Mouse (Mus musculus) embryonic facial prominence, embryonic 12.5 days (tissue): ENCODE measurements around the gene Tubgcp3. TPM values are rescaled to one million over a fixed set of nuclear protein-coding genes. Genes with fewer than 3 reads are reported as not detected.

ENCODE experiments used
- ATAC-seq: fragments of 200-750 bp; cut with Nextera tagmentation; 2 replicates; pipeline ENCODE4 v1.8.0; 2017; ENCODE audit not compliant: insufficient number of reproducible peaks, insufficient read depth, low FRiP score, low TSS enrichment
- H3K27ac ChIP-seq: fragments of 300-500 bp; sonication (generic); 2 replicates; pipeline ENCODE4 v1.5.1; 2016; ENCODE audit warnings: mild to moderate bottlenecking
- H3K27me3 ChIP-seq: fragments of 300-500 bp; sonication (generic); 2 replicates; pipeline ENCODE4 v1.6.1; 2016; ENCODE audit warnings: mild to moderate bottlenecking, moderate library complexity
- H3K36me3 ChIP-seq: fragments of 300-500 bp; sonication (generic); 2 replicates; pipeline ENCODE4 v1.6.1; 2016; ENCODE audit warnings: mild to moderate bottlenecking
- H3K4me1 ChIP-seq: fragments of 300-500 bp; sonication (generic); 2 replicates; pipeline ENCODE4 v1.6.1; 2016
- H3K4me2 ChIP-seq: fragments of 300-500 bp; sonication (generic); replicated peaks from 2 replicates; pipeline ENCODE4 v1.6.1; 2016; ENCODE audit warnings: mild to moderate bottlenecking, moderate library complexity
- H3K4me3 ChIP-seq: fragments of 300-500 bp; sonication (generic); 2 replicates; pipeline ENCODE4 v1.5.1; 2016; ENCODE audit warnings: mild to moderate bottlenecking
- H3K9ac ChIP-seq: fragments of 300-500 bp; sonication (generic); 2 replicates; pipeline ENCODE4 v1.6.1; 2016; ENCODE audit warnings: mild to moderate bottlenecking, moderate library complexity
- H3K9me3 ChIP-seq: fragments of 300-500 bp; sonication (generic); 2 replicates; pipeline ENCODE4 v1.6.1; 2016; ENCODE audit warnings: mild to moderate bottlenecking, moderate library complexity
- WGBS: fragments of 180-500 bp; shearing (Covaris S2); methylation state at CpG from one replicate; pipeline ENCODE4 v1.1.7; 2016; 5-methylcytosine and 5-hydroxymethylcytosine counted together
- microRNA-seq: library from miRNA; unstranded; fragments of <30 nt; microRNA quantifications from one replicate; pipeline ENCODE4, GENCODE M21; 2017
- polyA plus RNA-seq: library from polyadenylated mRNA; unstranded; fragments of >200 nt; fragmentation: Nextera tagmentation; extraction: Ambion mirVana; gene quantifications from 2 replicates; pipeline ENCODE4 v1.2.1, GENCODE M21; 2016

Tubgcp3 gene
- polyA plus RNA-seq, 1 experiment from 2014 or later: 47.7 TPM

DNA sequence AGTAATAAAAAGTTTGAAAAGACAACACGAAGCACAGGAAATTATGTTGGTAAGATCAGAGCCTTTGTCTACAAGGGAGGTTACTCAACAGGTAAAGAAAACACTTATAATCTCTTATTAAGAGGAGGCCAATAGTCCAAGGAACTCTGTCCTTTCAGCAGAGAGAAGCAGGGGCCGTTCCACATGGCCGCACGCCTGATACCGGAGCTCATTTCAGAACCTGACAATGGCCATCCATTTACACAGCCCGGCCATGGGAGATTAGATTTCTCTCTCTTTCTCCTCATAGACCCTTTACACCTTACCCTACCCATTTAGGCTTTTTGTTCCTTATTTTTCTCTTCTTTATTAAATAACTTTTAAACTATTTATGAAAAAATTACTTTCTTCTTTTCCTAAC, 95.3 kb downstream of the Tubgcp3 start:
- Histone ChIP-seq H3K27ac (no peak overlapping the region), H3K9ac (no peak overlapping the region), H3K4me2 (no peak overlapping the region), H3K27me3 (peaks cover 6% of the 10 kb centered on the region; the same call in 1 of the 2 replicates), H3K4me3 (no peak overlapping the region), H3K9me3 (no peaks in the 10 kb centered on the region), H3K4me1 (no peaks in the 10 kb centered on the region), H3K36me3 (no peaks in the 10 kb centered on the region)
- no peak for ATAC-seq
- 69% methylated on average over 6 of the region's 6 CpGs for WGBS

DNA sequence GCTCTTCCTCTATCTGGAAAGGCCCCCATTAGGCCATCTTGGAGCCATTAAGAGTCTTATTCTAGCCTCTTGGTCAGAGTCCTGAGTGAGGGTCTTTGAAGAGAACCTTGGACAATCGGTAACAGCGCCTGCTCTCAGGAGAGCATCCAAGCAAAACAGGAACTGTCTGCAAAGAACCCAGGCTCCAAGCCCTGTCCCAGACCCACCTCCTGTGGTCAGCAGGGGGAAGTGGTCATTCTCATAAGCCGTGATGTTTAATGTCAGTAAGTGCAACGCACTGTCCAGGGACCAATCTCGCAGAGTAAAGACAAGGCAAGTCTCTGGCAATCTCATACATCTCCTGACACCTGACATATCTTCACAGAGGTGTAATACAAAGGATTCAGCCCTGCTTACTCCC, 96.0 kb downstream of the Tubgcp3 start:
- Histone ChIP-seq H3K27me3 (peaks cover 6% of the 10 kb centered on the region; the same call in 1 of the 2 replicates), H3K36me3 (no peaks in the 10 kb centered on the region), H3K4me1 (no peaks in the 10 kb centered on the region), H3K27ac (no peak overlapping the region), H3K9me3 (no peaks in the 10 kb centered on the region), H3K9ac (no peak overlapping the region), H3K4me2 (no peak overlapping the region), H3K4me3 (no peak overlapping the region)
- no peak for ATAC-seq
- 72% methylated on average over 5 of the region's 5 CpGs for WGBS

DNA sequence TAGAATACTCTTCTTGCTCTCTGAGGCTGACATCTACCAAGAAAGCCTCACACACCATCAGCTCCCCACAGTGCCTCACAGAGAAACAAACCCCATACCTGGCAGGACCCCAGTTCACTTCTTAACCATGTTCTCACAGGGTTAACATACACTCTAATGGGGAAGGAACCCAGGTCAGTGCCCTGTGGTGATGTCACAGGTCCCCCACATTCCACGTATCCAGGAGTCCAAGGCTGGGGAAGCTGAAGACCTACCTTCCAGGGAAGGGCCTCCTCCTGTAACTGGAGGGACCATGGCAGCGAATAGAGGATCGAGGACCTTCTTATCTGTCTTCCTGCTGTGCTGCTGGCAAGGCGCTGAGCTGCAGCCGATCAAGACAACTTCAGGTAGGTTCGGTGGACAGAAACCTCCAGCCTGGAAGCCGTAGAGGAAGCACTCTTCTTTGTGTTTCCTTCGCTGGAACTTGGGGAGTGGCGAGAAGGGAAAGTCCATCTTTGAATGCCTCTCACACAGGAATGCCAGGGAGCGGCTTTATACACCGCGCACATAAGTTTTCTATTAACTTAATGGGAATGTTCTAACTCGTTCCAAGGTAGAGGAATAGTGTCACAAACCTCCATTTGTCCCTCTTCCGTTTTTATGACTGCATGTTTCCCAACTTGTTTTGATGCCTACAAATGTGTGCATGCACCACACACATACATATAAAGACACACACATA, 99.1 kb downstream of the Tubgcp3 start, which contains the start of gene Spaca7:
TSS of gene Spaca7 (plus strand) at position 216 of the 721 bp plus-strand sequence.
- Histone ChIP-seq H3K4me2 (no peak within 1 kb of the TSS), H3K4me1 (no peaks in the 10 kb centered on the region), H3K9me3 (no peaks in the 10 kb centered on the region), H3K27ac (no peak within 1 kb of the TSS), H3K9ac (no peak within 1 kb of the TSS), H3K27me3 (peaks cover 7% of the 10 kb centered on the region; the same call in 1 of the 2 replicates), H3K36me3 (no peaks in the 10 kb centered on the region), H3K4me3 (no peak within 1 kb of the TSS)
- no peak for ATAC-seq
- WGBS: 61% methylated on average over 14 of the region's 14 CpGs

DNA sequence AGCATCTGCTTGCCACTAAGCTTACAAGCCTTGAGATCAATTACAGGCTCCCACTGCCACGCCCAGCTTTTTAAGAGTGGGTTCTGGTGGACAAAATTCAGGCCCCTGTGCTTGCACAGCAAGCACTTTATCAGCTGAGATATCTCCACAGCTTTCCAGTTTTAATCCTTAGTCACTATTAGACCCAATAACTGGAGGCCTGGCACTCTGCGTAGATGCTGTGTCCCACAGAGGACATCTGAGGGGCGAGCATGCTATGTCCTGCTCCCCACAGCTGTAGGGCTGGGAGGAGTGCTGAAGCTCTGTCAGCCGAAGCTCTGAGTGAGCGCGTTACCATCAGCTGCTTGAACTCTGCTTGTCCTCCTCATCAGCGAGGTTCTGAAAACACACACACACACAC, 105.5 kb downstream of the Tubgcp3 start:
- Histone ChIP-seq H3K27ac (no peak overlapping the region), H3K27me3 (peaks cover 39% of the 10 kb centered on the region), H3K9me3 (no peaks in the 10 kb centered on the region), H3K9ac (no peak overlapping the region), H3K4me2 (no peak overlapping the region), H3K4me1 (no peaks in the 10 kb centered on the region), H3K4me3 (no peak overlapping the region), H3K36me3 (no peaks in the 10 kb centered on the region)
- WGBS: 37% methylated on average over 7 of the region's 7 CpGs
- no peak for ATAC-seq

DNA sequence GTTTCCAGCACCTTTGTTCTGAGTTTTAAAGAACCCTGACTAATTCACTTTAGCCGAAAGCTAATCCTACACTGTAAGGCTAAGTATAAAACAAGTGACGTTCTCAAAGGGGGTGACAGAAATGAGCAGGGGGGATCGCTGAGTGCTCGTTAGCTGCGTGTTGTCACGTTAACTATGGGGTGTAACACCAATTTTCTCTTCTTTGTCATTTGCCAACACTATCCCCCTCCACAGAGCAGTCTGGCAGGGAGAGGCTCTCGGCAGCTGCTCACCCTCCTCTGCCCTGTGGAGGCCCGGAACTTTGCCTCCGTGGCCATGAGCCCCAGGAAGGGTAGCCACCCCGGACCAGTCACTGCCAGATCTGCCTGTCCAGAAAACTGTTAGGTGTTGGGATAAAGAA, 106.6 kb downstream of the Tubgcp3 start:
- Histone ChIP-seq H3K4me2 (no peak overlapping the region), H3K9ac (no peak overlapping the region), H3K27ac (no peak overlapping the region), H3K27me3 (peaks cover 44% of the 10 kb centered on the region), H3K4me1 (no peaks in the 10 kb centered on the region), H3K36me3 (no peaks in the 10 kb centered on the region), H3K9me3 (no peaks in the 10 kb centered on the region), H3K4me3 (no peak overlapping the region)
- WGBS: 54% methylated on average over 10 of the region's 10 CpGs
- no peak for ATAC-seq

DNA sequence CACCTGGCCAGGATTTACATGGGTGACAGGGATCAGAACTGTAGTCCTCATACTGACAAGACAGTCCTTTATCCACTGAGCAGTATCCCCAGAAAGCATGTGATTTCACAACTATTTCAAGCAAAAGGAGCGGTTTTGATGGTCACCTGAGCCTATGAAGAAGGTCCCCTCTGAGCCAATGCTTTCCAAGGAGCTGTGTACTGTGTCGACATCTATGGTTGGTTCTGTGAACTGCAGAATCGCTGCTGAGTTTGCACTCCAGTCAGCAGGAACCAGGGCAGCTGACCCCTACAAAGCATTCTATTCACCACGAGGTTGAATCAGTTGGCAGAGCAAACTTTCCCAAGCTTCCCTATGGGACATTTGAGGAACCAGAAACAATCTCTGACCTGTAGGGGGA, 107.7 kb downstream of the Tubgcp3 start:
- no peak overlapping the region for H3K27ac ChIP-seq
- WGBS: 5% methylated on average over 4 of the region's 4 CpGs

More for the DNA sequence above, 107.7 kb downstream of the Tubgcp3 start:
- peaks cover 50% of the 10 kb centered on the region for H3K27me3 ChIP-seq
- H3K4me3 ChIP-seq: no peak overlapping the region
- no peaks in the 10 kb centered on the region for H3K36me3 ChIP-seq
- H3K4me1 ChIP-seq: no peaks in the 10 kb centered on the region
- H3K9me3 ChIP-seq: no peaks in the 10 kb centered on the region
- H3K4me2 ChIP-seq: no peak overlapping the region
- no peak overlapping the region for H3K9ac ChIP-seq
- ATAC-seq: no peak

Small RNA genes lying within 50 kb of the gene (microRNA-seq; reads per million reads assigned to microRNA genes)
- not detected for gene Gm26483

Other genes with a start within 250 kb of the Tubgcp3 start
- gene Spaca7, start 99.2 kb downstream of the Tubgcp3 start, polyA plus RNA-seq: not detected in 2 replicates
- gene Atp11a, start 84.8 kb upstream of the Tubgcp3 start, polyA plus RNA-seq: 22.5 and 26.3 TPM in 2 replicates
- gene Mcf2l, start 201.6 kb upstream of the Tubgcp3 start, polyA plus RNA-seq: 24.9 and 25.6 TPM in 2 replicates